Comparison of ENCODE assay signal across 24 mouse cellular contexts in genomic region chr1:74726674-74727073, GRCm38 (mm10). TPM values are rescaled to one million over a fixed set of nuclear protein-coding genes. Genes with fewer than 3 reads are reported as not detected.
DNase-seq lines count a peak whose midpoint lies in the region; ATAC-seq and TF ChIP-seq lines count a peak whose summit lies in the region.
"Had no signal": no experiment of that assay in that cellular context is flagged by ENCODE, and none has a peak within 500 bp of the region (broad histone marks: within the 10 kb centered on the region; RNA-seq: fewer than 3 reads in every experiment).

No protein-coding gene starts in this region.

- H3K27me3 ChIP-seq in liver, postnatal 0 days (ENCODE audit: insufficient read depth, low read length), result no peaks in the 10 kb centered on the region
- H3K27me3 ChIP-seq: heart, embryonic 13.5 days; hindbrain, embryonic 15.5 days had no signal

- H3K9ac ChIP-seq in liver, postnatal 0 days (replicated peaks), result no peak overlapping the region
- H3K9ac ChIP-seq: heart, embryonic 13.5 days; hindbrain, embryonic 15.5 days had no signal

- no peak for DNase-seq in liver, postnatal 0 days
- DNase-seq in liver, result no peak
- peak; percentile 59 for DNase-seq in gonadal fat pad, adult 2 months (ENCODE audit: low read depth)
- DNase-seq in cerebellum, postnatal 25 days, result no peak
- DNase-seq in ovary, postnatal 14 days (ENCODE audit: low spot score), result no peak
- DNase-seq: adrenal gland, postnatal 25 days; B cell, adult 2 months; cerebellum, adult 18-20 months; heart, adult 18-20 months; heart, postnatal 36 days; kidney, adult 9 months; layer of hippocampus, adult 9-11 months; left cerebral cortex, postnatal 4 days; lung, adult 18-20 months; lung, postnatal 14 days; right cerebral cortex, postnatal 4 days had no signal

- H3K4me1 ChIP-seq in liver, postnatal 0 days (ENCODE audit: insufficient read depth), result peaks cover 8% of the 10 kb centered on the region; the same call in 1 of the 2 replicates
- H3K4me1 ChIP-seq: hindbrain, embryonic 15.5 days had no signal

- TF ChIP-seq EP300 in liver, postnatal 0 days (IDR thresholded peaks at IDR 0.05; ENCODE audit: low read depth), result no peak

- no peak overlapping the region for H3K4me3 ChIP-seq in liver, postnatal 0 days (ENCODE audit: low read depth, low read length)
- H3K4me3 ChIP-seq: heart, embryonic 13.5 days; hindbrain, embryonic 15.5 days; left cerebral cortex, adult 2 months; megakaryocyte, embryonic 14.5 days had no signal

- no peaks in the 10 kb centered on the region for H3K36me3 ChIP-seq in liver, postnatal 0 days (replicated peaks; ENCODE audit: insufficient read depth, low read length)
- H3K36me3 ChIP-seq: heart, embryonic 13.5 days; hindbrain, embryonic 15.5 days had no signal

- no peaks in the 10 kb centered on the region for H3K9me3 ChIP-seq in liver, postnatal 0 days (ENCODE audit: low read length)
- H3K9me3 ChIP-seq: heart, embryonic 13.5 days; hindbrain, embryonic 15.5 days had no signal

- H3K27ac ChIP-seq in liver, postnatal 0 days (ENCODE audit: low read depth), result peak overlapping the region; percentile 49; the same call in 1 of the 2 replicates
- H3K27ac ChIP-seq: heart, embryonic 13.5 days; hindbrain, embryonic 15.5 days; left cerebral cortex, adult 2 months had no signal

- WGBS in liver, postnatal 0 days (ENCODE audit: insufficient replicate concordance), result 44% methylated on average over 5 of the region's 5 CpGs

- peak; percentile 55 for ATAC-seq in liver, postnatal 0 days
- ATAC-seq in megakaryocyte progenitor cell, adult 5-6 weeks (replicated peaks; ENCODE audit: poor library complexity), result 0 out of 2 replicates have a peak, but pooled peaks have one; percentile 42
- no peak for ATAC-seq in cerebellum, adult (ENCODE audit: insufficient number of reproducible peaks, low FRiP score, low TSS enrichment)
- ATAC-seq: midbrain, embryonic 16.5 days had no signal

- no peak overlapping the region for H3K4me2 ChIP-seq in liver, postnatal 0 days (ENCODE audit: low read depth, low read length)
- H3K4me2 ChIP-seq: heart, embryonic 13.5 days; hindbrain, embryonic 15.5 days had no signal

- no peak for TF ChIP-seq CTCF in liver, postnatal 0 days (IDR thresholded peaks at IDR 0.05; ENCODE audit: low read depth)

RNA-seq across cellular contexts. Expression of gene Cyp27a1, which starts 13.3 kb away (rescaled TPM):
- 30.0 and 31.5 TPM in 2 replicates for polyA plus RNA-seq in liver, postnatal 0 days (2015; fragmentation: Nextera tagmentation; extraction: Ambion mirVana)
- 35.7 and 45.1 TPM in 2 replicates for polyA plus RNA-seq in gonadal fat pad, adult 2 months (2012; rRNA removed)
- total RNA-seq in megakaryocyte progenitor cell, adult 5-6 weeks (2015), result 2.4 and 10.6 TPM in 2 replicates
- total RNA-seq in megakaryocyte progenitor cell, adult 5-6 weeks (2017), result 4.5 and 5.2 TPM in 2 replicates

RNA-seq across cellular contexts. Expression of gene Prkag3, which starts 22.3 kb away (rescaled TPM):
- 0.04 and 0.11 TPM in 2 replicates for polyA plus RNA-seq in liver, postnatal 0 days (2015; fragmentation: Nextera tagmentation; extraction: Ambion mirVana)
- polyA plus RNA-seq in gonadal fat pad, adult 2 months (2012; rRNA removed), result 2.5 and 4.1 TPM in 2 replicates
- not detected in 2 replicates for total RNA-seq in megakaryocyte progenitor cell, adult 5-6 weeks (2015)
- not detected in 2 replicates for total RNA-seq in megakaryocyte progenitor cell, adult 5-6 weeks (2017)
- total RNA-seq: adrenal gland, postnatal 25 days; left cerebral cortex, adult 2 months; left cerebral cortex, postnatal 4 days had no signal
- polyA plus RNA-seq: hindbrain, embryonic 15.5 days; liver, adult 2 months; midbrain, embryonic 16.5 days had no signal

RNA-seq across cellular contexts. Expression of gene Wnt6, which starts 45.0 kb away (rescaled TPM):
- polyA plus RNA-seq in liver, postnatal 0 days (2015; fragmentation: Nextera tagmentation; extraction: Ambion mirVana), result 0.07 and 0.12 TPM in 2 replicates
- polyA plus RNA-seq in gonadal fat pad, adult 2 months (2012; rRNA removed), result 7.4 and 13.7 TPM in 2 replicates
- total RNA-seq in megakaryocyte progenitor cell, adult 5-6 weeks (2015), result 0.07 and 0.17 TPM in 2 replicates
- 0.74 TPM in 1 of 2 replicates, not detected in the other for total RNA-seq in megakaryocyte progenitor cell, adult 5-6 weeks (2017)
- total RNA-seq: liver, adult 2 months had no signal
